Mouse (Mus musculus) heart, embryonic 13.5 days (tissue): ENCODE data around the gene Hspb6. TPM values are rescaled to one million over a fixed set of nuclear protein-coding genes. Genes with fewer than 3 reads are reported as not detected.

ENCODE experiments used
- ATAC-seq: fragments of 200-750 bp; cut with Nextera tagmentation; 2 replicates; pipeline ENCODE4 v1.8.0; 2017; ENCODE audit warnings: moderate TSS enrichment; ENCODE audit not compliant: insufficient number of reproducible peaks, low FRiP score, low TSS enrichment; ENCODE audit errors: extremely low read depth
- H3K27ac ChIP-seq: fragments of 300-500 bp; sonication (generic); replicated peaks from 2 replicates; pipeline ENCODE4 v1.5.1; 2015; ENCODE audit warnings: moderate library complexity, mild to moderate bottlenecking, inconsistent platforms
- H3K27me3 ChIP-seq: fragments of 300-500 bp; sonication (generic); replicated peaks from 2 replicates; pipeline ENCODE4 v1.6.1; 2015; ENCODE audit warnings: mild to moderate bottlenecking, inconsistent platforms
- H3K36me3 ChIP-seq: fragments of 300-500 bp; sonication (generic); 2 replicates; pipeline ENCODE4 v1.6.1; 2015; ENCODE audit warnings: mild to moderate bottlenecking, inconsistent platforms
- H3K4me1 ChIP-seq: fragments of 300-500 bp; sonication (generic); 2 replicates; pipeline ENCODE4 v1.6.1; 2015; ENCODE audit warnings: inconsistent platforms
- H3K4me2 ChIP-seq: fragments of 300-500 bp; sonication (generic); 2 replicates; pipeline ENCODE4 v1.6.1; 2015; ENCODE audit warnings: inconsistent platforms, mild to moderate bottlenecking, moderate library complexity
- H3K4me3 ChIP-seq: fragments of 300-500 bp; sonication (generic); 2 replicates; pipeline ENCODE4 v1.5.1; 2015; ENCODE audit warnings: moderate library complexity, mild to moderate bottlenecking, inconsistent platforms
- H3K9ac ChIP-seq: fragments of 300-500 bp; sonication (generic); 2 replicates; pipeline ENCODE4 v1.6.1; 2015; ENCODE audit warnings: inconsistent platforms, mild to moderate bottlenecking, moderate library complexity
- H3K9me3 ChIP-seq: fragments of 300-500 bp; sonication (generic); 2 replicates; pipeline ENCODE4 v1.6.1; 2016; ENCODE audit warnings: inconsistent platforms
- WGBS: fragments of 180-500 bp; shearing (Covaris S2); methylation state at CpG from one replicate; pipeline ENCODE4 v1.1.7; 2015; ENCODE audit warnings: mixed read lengths; 5-methylcytosine and 5-hydroxymethylcytosine counted together
- polyA plus RNA-seq: library from polyadenylated mRNA; unstranded; fragments of >200 nt; fragmentation: Nextera tagmentation; extraction: Ambion mirVana; gene quantifications from 2 replicates; pipeline ENCODE4 v1.2.1, GENCODE M21; 2015

The Hspb6 gene
- polyA plus RNA-seq, 1 experiment from 2014 or later, result 76.6 TPM

- H3K9me3 ChIP-seq, result no peaks in the 10 kb centered on the region
- no peaks in the 10 kb centered on the region for H3K27me3 ChIP-seq
- peak within 1 kb of the TSS; percentile 96 for H3K9ac ChIP-seq
- WGBS, result 87% methylated on average over 12 of the region's 12 CpGs
- H3K4me1 ChIP-seq, result peaks cover 15% of the 10 kb centered on the region
- no peak for ATAC-seq
- H3K36me3 ChIP-seq, result peaks cover 64% of the 10 kb centered on the region
- no peak within 1 kb of the TSS for H3K27ac ChIP-seq
- peak within 1 kb of the TSS; percentile 85 for H3K4me2 ChIP-seq
- no peak within 1 kb of the TSS for H3K4me3 ChIP-seq
Observed at GRCm38 (mm10) chr7:30564970-30565571, 13.1 kb downstream of the Hspb6 start, which contains the start of gene Igflr1. Igflr1 (plus strand) TSS chr7:30565427.

- Histone ChIP-seq H3K36me3 (peaks cover 73% of the 10 kb centered on the region), H3K9me3 (no peaks in the 10 kb centered on the region), H3K27ac (no peak overlapping the region), H3K4me2 (no peak overlapping the region), H3K9ac (no peak overlapping the region), H3K4me1 (peaks cover 12% of the 10 kb centered on the region), H3K4me3 (no peak overlapping the region), H3K27me3 (no peaks in the 10 kb centered on the region)
- no peak for ATAC-seq
- 80% methylated on average over 9 of the region's 9 CpGs for WGBS
Observed at GRCm38 (mm10) chr7:30566033-30566432, 14.1 kb downstream of the Hspb6 start.

GRCm38 (mm10) chr7:30567555-30567954 is 15.6 kb downstream of the Hspb6 start:
- no peaks in the 10 kb centered on the region for H3K9me3 ChIP-seq
- H3K27me3 ChIP-seq, result no peaks in the 10 kb centered on the region
- no peak overlapping the region for H3K9ac ChIP-seq
- no peak overlapping the region for H3K4me2 ChIP-seq
- 84% methylated on average over 11 of the region's 11 CpGs for whole genome bisulfite sequencing
- H3K27ac ChIP-seq, result no peak overlapping the region
- H3K4me3 ChIP-seq, result no peak overlapping the region
- H3K36me3 ChIP-seq, result peaks cover 81% of the 10 kb centered on the region
- peaks cover 9% of the 10 kb centered on the region for H3K4me1 ChIP-seq
- no peak for ATAC-seq

- H3K27ac ChIP-seq, result no peak overlapping the region
- no peak overlapping the region for H3K9ac ChIP-seq
- H3K27me3 ChIP-seq, result no peaks in the 10 kb centered on the region
- H3K9me3 ChIP-seq, result no peaks in the 10 kb centered on the region
- peaks cover 97% of the 10 kb centered on the region for H3K36me3 ChIP-seq
- H3K4me2 ChIP-seq, result no peak overlapping the region
- H3K4me3 ChIP-seq, result no peak overlapping the region
- 84% methylated on average over 5 of the region's 5 CpGs for WGBS
- H3K4me1 ChIP-seq, result 0 out of 2 replicates have a peak, but pooled peaks cover 3% of the 10 kb centered on the region
- ATAC-seq, result no peak
Observed at GRCm38 (mm10) chr7:30572389-30572788, 20.4 kb downstream of the Hspb6 start.

GRCm38 (mm10) chr7:30572969-30573368 is 21.0 kb downstream of the Hspb6 start:
- Histone ChIP-seq H3K4me3 (no peak overlapping the region), H3K27ac (no peak overlapping the region)

GRCm38 (mm10) chr7:30579950-30580349 is 28.0 kb downstream of the Hspb6 start:
- Histone ChIP-seq H3K36me3 (peaks cover 100% of the 10 kb centered on the region), H3K27me3 (no peaks in the 10 kb centered on the region), H3K4me3 (no peak overlapping the region), H3K4me2 (no peak overlapping the region), H3K4me1 (no peaks in the 10 kb centered on the region), H3K9ac (no peak overlapping the region), H3K9me3 (no peaks in the 10 kb centered on the region), H3K27ac (no peak overlapping the region)
- 94% methylated on average over 8 of the region's 8 CpGs for WGBS
- ATAC-seq, result no peak

More at GRCm38 (mm10) chr7:30572969-30573368, 21.0 kb downstream of the Hspb6 start:
- Histone ChIP-seq H3K4me2 (no peak overlapping the region), H3K9me3 (no peaks in the 10 kb centered on the region), H3K27me3 (no peaks in the 10 kb centered on the region), H3K36me3 (peaks cover 98% of the 10 kb centered on the region), H3K9ac (no peak overlapping the region), H3K4me1 (0 out of 2 replicates have a peak, but pooled peaks cover 3% of the 10 kb centered on the region)
- no peak for ATAC-seq
- 68% methylated on average over 2 of the region's 2 CpGs for WGBS

- Histone ChIP-seq H3K4me1 (peaks cover 3% of the 10 kb centered on the region), H3K36me3 (peaks cover 100% of the 10 kb centered on the region), H3K4me2 (no peak overlapping the region), H3K27me3 (no peaks in the 10 kb centered on the region), H3K9me3 (no peaks in the 10 kb centered on the region), H3K4me3 (no peak overlapping the region), H3K9ac (no peak overlapping the region), H3K27ac (no peak overlapping the region)
- no peak for ATAC-seq
- WGBS, result 93% methylated on average over 16 of the region's 16 CpGs
Observed at GRCm38 (mm10) chr7:30581547-30581946, 29.6 kb downstream of the Hspb6 start.

GRCm38 (mm10) chr7:30584339-30584738 is 32.4 kb downstream of the Hspb6 start:
- no peaks in the 10 kb centered on the region for H3K27me3 ChIP-seq
- H3K27ac ChIP-seq, result no peak overlapping the region
- no peak overlapping the region for H3K4me3 ChIP-seq
- H3K36me3 ChIP-seq, result peaks cover 76% of the 10 kb centered on the region
- H3K9ac ChIP-seq, result no peak overlapping the region
- ATAC-seq, result no peak
- no peak overlapping the region for H3K4me2 ChIP-seq
- H3K4me1 ChIP-seq, result peaks cover 15% of the 10 kb centered on the region
- WGBS, result 96% methylated on average over 10 of the region's 10 CpGs
- H3K9me3 ChIP-seq, result no peaks in the 10 kb centered on the region

GRCm38 (mm10) chr7:30585170-30585569 is 33.2 kb downstream of the Hspb6 start:
- Histone ChIP-seq H3K4me3 (no peak overlapping the region), H3K9me3 (no peaks in the 10 kb centered on the region), H3K4me1 (peaks cover 22% of the 10 kb centered on the region), H3K9ac (no peak overlapping the region), H3K27me3 (no peaks in the 10 kb centered on the region), H3K4me2 (no peak overlapping the region), H3K36me3 (peaks cover 68% of the 10 kb centered on the region), H3K27ac (no peak overlapping the region)
- WGBS, result 96% methylated on average over 7 of the region's 7 CpGs
- no peak for ATAC-seq

GRCm38 (mm10) chr7:30586455-30587020 is 34.6 kb downstream of the Hspb6 start:
- H3K9me3 ChIP-seq, result no peaks in the 10 kb centered on the region
- peaks cover 23% of the 10 kb centered on the region for H3K4me1 ChIP-seq
- ATAC-seq, result no peak
- peak overlapping the region; percentile 98 for H3K4me2 ChIP-seq
- peak overlapping the region; percentile 96 for H3K9ac ChIP-seq
- H3K27me3 ChIP-seq, result no peaks in the 10 kb centered on the region
- peaks cover 54% of the 10 kb centered on the region for H3K36me3 ChIP-seq
- WGBS, result 89% methylated on average over 28 of the region's 28 CpGs
- H3K4me3 ChIP-seq, result peak overlapping the region; percentile 80
- H3K27ac ChIP-seq, result no peak overlapping the region

GRCm38 (mm10) chr7:30587842-30588667 is 36.1 kb downstream of the Hspb6 start:
- Histone ChIP-seq H3K4me2 (peak overlapping the region; percentile 98), H3K9me3 (no peaks in the 10 kb centered on the region), H3K4me1 (peaks cover 23% of the 10 kb centered on the region), H3K27me3 (no peaks in the 10 kb centered on the region), H3K27ac (peak overlapping the region; percentile 90), H3K9ac (peak overlapping the region; percentile 96), H3K36me3 (peaks cover 39% of the 10 kb centered on the region), H3K4me3 (peak overlapping the region; percentile 80)
- under 1% methylated on average over 67 of the region's 67 CpGs for WGBS
- peak; percentile 2; the same call in 1 of the 2 replicates for ATAC-seq
